Mouse (Mus musculus): Measurements from ENCODE around the gene Tnfrsf1a. TPM values are rescaled to one million over a fixed set of nuclear protein-coding genes. Genes with fewer than 3 reads are reported as not detected.

Gene Tnfrsf1a
- total RNA-seq, 2 experiments from 2014 or later = 9.4 to 11.8 TPM

- intact Hi-C loops (cut with DNase I) = no loop called here
- no peak for DNase-seq (ENCODE audit: extremely low spot score in 1 of 2, low spot score in 2 of 2)
These were observed 27.9 kb upstream of the Tnfrsf1a start for GRCm38 (mm10) chr6:125321114-125321855.

GRCm38 (mm10) chr6:125322794-125323193 lies 26.4 kb upstream of the Tnfrsf1a start:
- intact Hi-C loops (cut with DNase I) = no loop called here
- no peak for DNase-seq (ENCODE audit: extremely low spot score in 1 of 2, low spot score in 2 of 2)

GRCm38 (mm10) chr6:125323547-125323946 lies 25.6 kb upstream of the Tnfrsf1a start:
- intact Hi-C loops (cut with DNase I) = no loop called here
- no peak for DNase-seq (ENCODE audit: extremely low spot score in 1 of 2, low spot score in 2 of 2)

- DNase-seq (ENCODE audit: extremely low spot score in 1 of 2, low spot score in 2 of 2) = no peak
- intact Hi-C loops (cut with DNase I) = no loop called here
These were observed 23.8 kb upstream of the Tnfrsf1a start for GRCm38 (mm10) chr6:125325337-125325736.

- no peak for DNase-seq (ENCODE audit: extremely low spot score in 1 of 2, low spot score in 2 of 2)
- intact Hi-C loops (cut with DNase I) = no loop called here
These were observed 20.9 kb upstream of the Tnfrsf1a start for GRCm38 (mm10) chr6:125328243-125328642.

GRCm38 (mm10) chr6:125330626-125331326 lies 18.4 kb upstream of the Tnfrsf1a start:
- DNase-seq (ENCODE audit: extremely low spot score in 1 of 2, low spot score in 2 of 2) = peak; percentile 65 to 93
- intact Hi-C loops (cut with DNase I) = no loop called here

- intact Hi-C loops (cut with DNase I) = no loop called here
- DNase-seq (ENCODE audit: extremely low spot score in 1 of 2, low spot score in 2 of 2) = no peak
These were observed 15.9 kb upstream of the Tnfrsf1a start for GRCm38 (mm10) chr6:125333112-125333899.

- intact Hi-C loops (cut with DNase I) = no loop called here
- DNase-seq (ENCODE audit: extremely low spot score in 1 of 2, low spot score in 2 of 2) = no peak
These were observed 14.8 kb upstream of the Tnfrsf1a start for GRCm38 (mm10) chr6:125334356-125334755.

GRCm38 (mm10) chr6:125338791-125339660 lies 10.1 kb upstream of the Tnfrsf1a start:
- DNase-seq (ENCODE audit: extremely low spot score in 1 of 2, low spot score in 2 of 2) = no peak
- intact Hi-C loops (cut with DNase I) = no loop called here

GRCm38 (mm10) chr6:125340244-125340643 lies 8.9 kb upstream of the Tnfrsf1a start:
- intact Hi-C loops (cut with DNase I) = no loop called here

GRCm38 (mm10) chr6:125342198-125342597 lies 7.0 kb upstream of the Tnfrsf1a start:
- intact Hi-C loops (cut with DNase I) = no loop called here

More at GRCm38 (mm10) chr6:125340244-125340643, 8.9 kb upstream of the Tnfrsf1a start:
- DNase-seq (ENCODE audit: extremely low spot score in 1 of 2, low spot score in 2 of 2) = no peak

GRCm38 (mm10) chr6:125344084-125344483 lies 5.1 kb upstream of the Tnfrsf1a start:
- DNase-seq (ENCODE audit: extremely low spot score in 1 of 2, low spot score in 2 of 2) = no peak
- intact Hi-C loops (cut with DNase I) = no loop called here

More at GRCm38 (mm10) chr6:125342198-125342597, 7.0 kb upstream of the Tnfrsf1a start:
- DNase-seq (ENCODE audit: extremely low spot score in 1 of 2, low spot score in 2 of 2) = no peak

- no peak for DNase-seq (ENCODE audit: extremely low spot score in 1 of 2, low spot score in 2 of 2)
- intact Hi-C loops (cut with DNase I) = no loop called here
These were observed 4.3 kb upstream of the Tnfrsf1a start for GRCm38 (mm10) chr6:125344866-125345265.

GRCm38 (mm10) chr6:125345625-125346024 lies 3.5 kb upstream of the Tnfrsf1a start:
- intact Hi-C loops (cut with DNase I) = no loop called here

GRCm38 (mm10) chr6:125346029-125346428 lies 3.1 kb upstream of the Tnfrsf1a start:
- DNase-seq (ENCODE audit: extremely low spot score in 1 of 2, low spot score in 2 of 2) = no peak
- intact Hi-C loops (cut with DNase I) = no loop called here

More at GRCm38 (mm10) chr6:125345625-125346024, 3.5 kb upstream of the Tnfrsf1a start:
- DNase-seq (ENCODE audit: extremely low spot score in 1 of 2, low spot score in 2 of 2) = no peak

- intact Hi-C loops (cut with DNase I) = no loop called here
- peak in 1 of 2 experiments; percentile 76 for DNase-seq (ENCODE audit: extremely low spot score in 1 of 2, low spot score in 2 of 2)
These were observed 541 bp downstream of the Tnfrsf1a start for GRCm38 (mm10) chr6:125349575-125350230.

GRCm38 (mm10) chr6:125350231-125350994 lies 1.3 kb downstream of the Tnfrsf1a start:
- intact Hi-C loops (cut with DNase I) = no loop called here
- DNase-seq (ENCODE audit: extremely low spot score in 1 of 2, low spot score in 2 of 2) = no peak
